Mouse (Mus musculus) lung, postnatal 0 days (tissue): ENCODE results near the gene Nfatc2ip.

Experiments
- CTCF ChIP-seq: IDR thresholded peaks from 2 replicates; pipeline ENCODE4 v1.5.1; 2016; ENCODE audit warnings: antibody characterized with exemption, mild to moderate bottlenecking
- EP300 ChIP-seq: IDR thresholded peaks from 2 replicates; pipeline ENCODE4 v1.6.1; 2016; ENCODE audit warnings: antibody characterized with exemption, mild to moderate bottlenecking, control low read depth

GRCm38 (mm10) chr7:126359049-126359448, 37.5 kb downstream of the Nfatc2ip start:
- TF ChIP-seq CTCF (no peak), EP300 (no peak)
